Mouse (Mus musculus) embryo, embryonic 10 days (tissue): ENCODE results near the gene Sgta.
"Not testable (repeated sequence)": the region's sequence is repeated elsewhere in the genome, so short reads cannot be mapped to it uniquely, and the experiment has no call there.

Experiments used
- DNase-seq: peaks from one replicate; pipeline ENCODE4 v3.0.0-alpha.2; 2015; ENCODE audit warnings: low spot score

The Sgta gene

GRCm38 (mm10) chr10:81057406-81058130 lies 2.4 kb downstream of the Sgta start:
- DNase-seq, result no peak

GRCm38 (mm10) chr10:81055802-81056340 lies 4.1 kb downstream of the Sgta start:
- DNase-seq, result not testable (repeated sequence)

DNA sequence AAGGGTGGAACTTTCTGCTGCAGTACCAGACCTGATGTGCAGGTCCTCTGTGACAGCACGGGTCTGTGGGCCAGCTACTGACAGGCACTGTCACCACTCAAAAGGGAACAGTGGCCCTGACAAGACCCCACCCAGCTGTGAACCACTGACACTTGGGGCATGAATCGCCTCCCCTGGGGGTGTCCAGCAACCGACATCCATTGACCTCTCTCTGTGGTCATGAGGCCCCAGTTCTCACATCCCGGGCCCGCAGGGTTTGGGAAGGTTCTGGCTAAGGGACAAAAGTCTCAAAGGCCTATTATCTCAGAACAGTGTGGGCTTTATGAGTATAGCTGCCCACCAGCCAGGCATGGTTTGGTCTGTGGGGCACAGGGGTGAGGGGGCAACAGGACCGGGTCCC lies 4.8 kb downstream of the Sgta start:
- no peak for DNase-seq

- no peak for DNase-seq
These were observed 7.4 kb downstream of the Sgta start for GRCm38 (mm10) chr10:81052577-81052976.

DNA sequence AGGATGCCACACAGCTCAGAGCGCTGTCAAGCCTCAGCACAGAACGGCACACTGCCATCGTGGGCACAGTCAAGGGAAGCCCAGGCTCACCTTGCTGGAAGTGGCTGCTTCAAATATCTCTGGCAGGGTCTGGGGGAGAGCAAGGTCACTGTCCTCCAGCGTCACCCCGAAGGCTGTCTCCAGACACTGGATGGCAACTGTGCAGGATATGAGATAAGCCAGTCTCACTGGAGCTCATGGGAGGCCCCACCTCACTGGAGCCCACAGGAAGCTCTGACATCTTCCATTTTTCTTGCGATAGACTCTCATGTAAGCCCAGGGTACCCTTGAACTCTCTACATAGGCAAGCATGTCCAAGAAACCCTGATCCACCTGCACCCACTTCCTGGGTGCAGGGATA lies 8.8 kb downstream of the Sgta start:
- DNase-seq, result no peak

- peak; percentile 41 for DNase-seq
These were observed 9.3 kb downstream of the Sgta start for GRCm38 (mm10) chr10:81050645-81051044.

- not testable (repeated sequence) for DNase-seq
These were observed 14.7 kb downstream of the Sgta start for GRCm38 (mm10) chr10:81045246-81045645.

- DNase-seq, result peak; percentile 80
These were observed 18.4 kb downstream of the Sgta start for GRCm38 (mm10) chr10:81041458-81042175.

DNA sequence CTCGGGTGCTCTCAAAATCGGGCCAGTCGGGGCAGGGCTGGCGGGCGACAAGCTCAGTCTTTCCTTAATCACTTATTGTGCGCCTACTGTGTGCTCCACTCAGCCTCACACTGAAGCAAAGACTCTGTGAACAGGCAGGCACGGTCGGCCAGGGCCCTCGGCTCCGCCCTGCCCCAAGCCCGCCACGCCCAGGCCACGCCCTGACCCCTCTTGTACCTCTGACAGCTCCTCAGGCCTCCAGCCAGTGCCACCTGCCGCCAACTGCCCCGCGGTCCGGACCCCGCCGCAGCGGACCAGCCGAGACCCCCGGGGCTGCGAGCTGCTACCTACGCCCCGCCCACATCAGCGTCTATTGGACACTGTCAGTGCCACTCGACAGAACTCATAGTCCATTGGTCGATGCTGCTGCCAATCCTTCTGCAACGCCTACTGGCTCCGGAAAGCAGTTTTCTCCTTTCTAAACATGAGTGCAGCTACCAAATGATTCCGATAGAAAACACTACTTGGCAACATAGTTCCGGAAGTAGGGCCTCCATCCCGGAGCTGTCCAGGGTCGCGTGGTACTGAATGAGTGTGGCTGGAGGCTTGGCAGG lies 22.9 kb downstream of the Sgta start, which contains the start of gene Slc39a3:
Gene Slc39a3 (minus strand): TSS at position 439 of the 593 bp plus-strand sequence.
- peak; percentile 100 for DNase-seq

DNA sequence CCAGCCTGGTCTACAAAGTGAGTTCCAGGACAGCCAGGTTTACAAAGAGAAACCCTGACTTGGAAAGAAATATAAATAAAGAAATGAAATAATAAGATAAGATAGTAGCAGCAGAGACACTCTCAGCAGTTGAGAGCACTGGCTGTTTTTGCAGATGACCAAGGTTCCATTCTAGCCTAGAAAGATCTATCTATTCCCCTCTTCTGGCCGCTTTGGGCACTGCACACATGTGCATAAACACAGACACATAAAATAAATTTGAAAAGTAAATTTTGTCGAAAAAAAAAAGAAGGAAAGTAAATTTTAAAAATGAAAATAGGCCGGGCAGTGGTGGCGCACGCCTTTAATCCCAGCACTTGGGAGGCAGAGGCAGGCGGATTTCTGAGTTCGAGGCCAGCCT lies 23.7 kb downstream of the Sgta start:
- no peak for DNase-seq

DNA sequence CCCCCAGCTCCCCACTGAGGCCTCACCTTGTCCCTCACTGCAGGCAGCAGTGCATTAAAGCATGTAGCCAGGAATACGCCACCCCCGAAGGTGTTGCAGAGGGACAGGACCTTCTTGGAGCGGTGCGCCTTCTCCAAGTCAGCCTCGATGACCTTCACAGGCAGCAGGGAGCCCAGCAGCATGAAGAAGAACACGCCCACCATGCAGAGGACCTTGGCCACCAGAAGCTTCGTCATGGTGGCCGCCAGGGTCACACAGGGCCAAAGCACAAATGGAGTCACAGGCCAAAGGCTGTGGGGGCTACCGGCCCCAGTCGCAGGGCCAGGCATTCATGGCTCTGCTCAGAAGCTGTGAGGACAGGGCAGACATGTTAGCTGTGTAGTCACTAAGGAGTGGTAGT lies 26.4 kb downstream of the Sgta start:
- no peak for DNase-seq

GRCm38 (mm10) chr10:81029031-81029430 lies 30.9 kb downstream of the Sgta start:
- no peak for DNase-seq

DNA sequence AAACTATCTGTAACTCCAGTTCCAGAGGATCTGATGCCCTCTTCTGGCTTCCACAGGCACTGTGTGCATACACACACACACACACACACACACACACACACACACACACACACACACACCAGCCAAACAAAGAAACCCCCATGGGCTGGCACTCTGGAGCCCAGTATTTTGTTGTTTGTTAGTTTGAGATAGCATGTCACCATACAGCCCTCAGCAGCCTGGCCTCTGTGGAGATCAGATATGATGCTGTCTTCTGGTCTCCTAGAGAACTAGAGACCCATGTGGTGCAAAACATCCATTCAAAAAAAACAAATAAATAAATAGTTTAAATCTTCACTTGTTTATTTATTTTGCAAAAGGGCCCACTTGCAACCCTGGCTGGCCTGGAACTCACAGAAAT lies 31.8 kb downstream of the Sgta start:
- no peak for DNase-seq

DNA sequence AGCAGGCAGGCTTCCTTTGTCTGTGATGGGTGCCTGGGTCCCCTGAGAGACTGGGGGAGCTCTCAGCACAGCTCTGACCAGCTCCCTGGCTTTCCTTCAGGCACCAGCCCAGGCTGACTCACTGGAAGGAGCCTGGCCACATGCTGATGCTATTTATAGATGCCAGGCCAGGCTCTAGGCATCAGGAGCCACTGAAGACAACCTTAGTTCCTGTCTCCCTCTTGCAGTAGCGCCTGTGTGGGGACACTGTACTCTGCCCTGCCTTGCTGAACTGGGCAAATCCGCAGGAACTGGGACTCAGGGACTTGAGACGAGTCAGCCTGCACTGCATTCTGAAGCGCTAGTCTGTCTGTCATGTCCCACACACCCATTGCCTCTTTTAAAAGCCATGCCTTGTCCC lies 32.6 kb downstream of the Sgta start:
- DNase-seq, result no peak

GRCm38 (mm10) chr10:81026857-81027256 lies 33.1 kb downstream of the Sgta start:
- DNase-seq, result no peak

- no peak for DNase-seq
These were observed 34.2 kb downstream of the Sgta start, which contains the start of gene Diras1 for GRCm38 (mm10) chr10:81025639-81026275. Diras1 (minus strand) TSS chr10:81025662.

- no peak for DNase-seq
These were observed 34.8 kb downstream of the Sgta start for GRCm38 (mm10) chr10:81025047-81025621.

DNA sequence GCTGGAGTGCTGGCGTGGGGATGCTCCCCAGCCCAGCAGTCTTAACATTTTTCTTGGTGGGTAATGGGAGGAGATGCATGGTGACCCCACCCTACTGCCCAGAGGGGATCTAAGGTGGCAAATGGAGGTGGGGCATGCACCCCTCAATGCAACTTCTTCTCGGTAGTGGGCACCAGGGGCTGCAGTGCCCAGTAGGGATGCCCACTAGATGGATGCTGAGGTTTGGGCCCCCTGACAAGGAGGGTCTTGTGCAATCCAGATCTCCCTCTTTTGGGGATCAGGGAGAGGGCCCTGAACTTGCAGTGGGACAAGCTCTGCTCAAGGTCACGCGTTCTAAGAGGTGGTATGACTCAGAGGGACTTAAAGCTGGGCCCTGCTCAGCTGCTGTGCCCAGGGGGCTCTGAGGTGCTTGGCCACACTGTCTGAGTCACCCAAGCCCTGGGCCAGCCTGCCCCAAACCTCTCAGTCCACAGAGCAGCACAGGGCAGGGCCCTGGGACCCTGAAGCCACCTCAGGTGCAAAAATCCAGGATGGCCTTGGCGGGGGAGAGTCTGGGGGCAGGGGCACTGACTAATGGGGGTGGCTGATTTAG lies 35.5 kb downstream of the Sgta start:
- no peak for DNase-seq

- no peak for DNase-seq
These were observed 37.2 kb downstream of the Sgta start for GRCm38 (mm10) chr10:81022744-81023143.

- no peak for DNase-seq
These were observed 38.4 kb downstream of the Sgta start for GRCm38 (mm10) chr10:81021547-81022110.

DNA sequence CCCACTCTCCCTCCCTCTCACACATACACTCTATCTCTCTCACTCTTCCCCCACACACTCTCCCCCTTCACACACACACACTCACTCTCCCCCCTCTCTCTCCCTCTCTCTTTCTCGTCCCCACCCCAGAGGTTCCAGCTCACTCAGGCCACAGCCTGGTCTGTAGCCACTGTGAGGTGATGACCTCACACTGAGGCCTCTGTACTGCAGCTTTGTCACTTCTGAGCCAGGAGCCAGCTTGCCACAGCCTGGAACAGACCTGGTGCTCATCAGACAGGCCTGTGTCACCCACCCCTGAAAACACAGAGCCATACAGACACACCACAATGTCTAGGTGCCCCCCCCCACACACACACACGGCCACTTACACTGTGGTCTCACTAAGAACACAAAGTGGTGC lies 39.8 kb downstream of the Sgta start:
- no peak for DNase-seq
